Mouse (Mus musculus) forebrain, embryonic 10.5 days (tissue): ENCODE results near the gene Snx29. TPM values are rescaled to one million over a fixed set of nuclear protein-coding genes. Genes with fewer than 3 reads are reported as not detected.

Experiments used
- DNase-seq: peaks from one replicate; pipeline ENCODE4 v3.0.0-alpha.2; 2017; ENCODE audit warnings: low spot score; ENCODE audit errors: extremely low spot score
- H3K27ac ChIP-seq: fragments of 300-500 bp; sonication (generic); 2 replicates; pipeline ENCODE4 v1.5.1; 2016; ENCODE audit warnings: mild to moderate bottlenecking
- H3K27me3 ChIP-seq: fragments of 300-500 bp; sonication (generic); 2 replicates; pipeline ENCODE4 v1.6.1; 2016; ENCODE audit warnings: mild to moderate bottlenecking; ENCODE audit not compliant: poor library complexity, severe bottlenecking
- H3K36me3 ChIP-seq: fragments of 300-500 bp; sonication (generic); replicated peaks from 2 replicates; pipeline ENCODE4 v1.6.1; 2016; ENCODE audit warnings: mild to moderate bottlenecking, moderate library complexity
- H3K4me1 ChIP-seq: fragments of 300-500 bp; sonication (generic); 2 replicates; pipeline ENCODE4 v1.6.1; 2016
- H3K4me3 ChIP-seq: fragments of 300-500 bp; sonication (generic); 2 replicates; pipeline ENCODE4 v1.5.1; 2016; ENCODE audit warnings: mild to moderate bottlenecking, moderate library complexity
- H3K9me3 ChIP-seq: fragments of 300-500 bp; sonication (generic); 2 replicates; pipeline ENCODE4 v1.6.1; 2016; ENCODE audit warnings: mild to moderate bottlenecking, moderate library complexity
- WGBS: fragments of 180-500 bp; shearing (Covaris S2); methylation state at CpG from one replicate; pipeline ENCODE4 v1.1.7; 2016; 5-methylcytosine and 5-hydroxymethylcytosine counted together
- polyA plus RNA-seq: library from polyadenylated mRNA; unstranded; fragments of >200 nt; fragmentation: Nextera tagmentation; extraction: Ambion mirVana; gene quantifications from 2 replicates; pipeline ENCODE4 v1.2.1, GENCODE M21; 2016

Snx29 gene
- polyA plus RNA-seq, 1 experiment from 2014 or later, result 9.8 TPM

DNA sequence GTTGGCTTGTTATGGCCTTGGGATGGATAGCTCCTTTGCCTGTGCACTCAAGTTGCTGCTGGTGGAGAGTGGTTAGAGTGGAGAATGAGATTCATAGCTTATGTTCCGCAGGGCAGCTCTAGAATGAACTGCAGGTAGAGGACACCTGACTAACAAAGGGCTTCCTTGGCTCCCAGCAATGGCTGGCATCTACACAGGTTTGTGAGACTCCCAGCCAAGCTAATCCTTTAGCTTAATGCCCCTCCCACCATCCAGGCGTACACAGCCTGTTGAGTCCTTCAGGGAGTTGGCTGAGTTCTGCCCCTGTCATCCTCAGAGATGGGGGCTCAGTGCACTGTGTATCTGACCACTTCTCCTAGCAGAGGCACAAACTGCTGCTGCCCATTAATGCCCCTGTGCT, 148.5 kb downstream of the Snx29 start:
- H3K4me1 ChIP-seq, result no peaks in the 10 kb centered on the region
- DNase-seq, result no peak
- WGBS, result 79% methylated on average over 2 of the region's 2 CpGs
- H3K27me3 ChIP-seq, result no peaks in the 10 kb centered on the region
- H3K27ac ChIP-seq, result no peak overlapping the region
- H3K4me3 ChIP-seq, result no peak overlapping the region
- no peaks in the 10 kb centered on the region for H3K9me3 ChIP-seq
- no peaks in the 10 kb centered on the region for H3K36me3 ChIP-seq

DNA sequence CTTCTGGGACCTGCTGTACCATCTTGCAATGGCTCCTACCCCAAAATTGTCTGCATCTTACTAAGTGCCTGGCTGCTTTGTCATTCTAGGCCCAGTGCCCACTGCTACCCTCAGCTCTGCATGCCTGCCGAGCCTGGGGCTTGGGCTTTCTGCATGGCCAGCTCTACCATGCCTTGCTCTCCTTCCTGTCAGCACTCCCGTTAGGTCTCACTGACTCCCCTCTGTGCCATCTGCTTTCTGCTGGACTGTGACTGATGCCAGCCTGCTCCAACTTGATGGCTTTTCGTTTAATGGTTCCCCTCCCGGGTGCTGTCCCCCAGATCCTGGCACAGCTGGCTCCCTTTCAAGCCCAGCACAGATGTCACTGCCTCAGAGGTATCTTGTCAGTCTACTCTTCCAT, 150.1 kb downstream of the Snx29 start:
- no peak overlapping the region for H3K27ac ChIP-seq

DNA sequence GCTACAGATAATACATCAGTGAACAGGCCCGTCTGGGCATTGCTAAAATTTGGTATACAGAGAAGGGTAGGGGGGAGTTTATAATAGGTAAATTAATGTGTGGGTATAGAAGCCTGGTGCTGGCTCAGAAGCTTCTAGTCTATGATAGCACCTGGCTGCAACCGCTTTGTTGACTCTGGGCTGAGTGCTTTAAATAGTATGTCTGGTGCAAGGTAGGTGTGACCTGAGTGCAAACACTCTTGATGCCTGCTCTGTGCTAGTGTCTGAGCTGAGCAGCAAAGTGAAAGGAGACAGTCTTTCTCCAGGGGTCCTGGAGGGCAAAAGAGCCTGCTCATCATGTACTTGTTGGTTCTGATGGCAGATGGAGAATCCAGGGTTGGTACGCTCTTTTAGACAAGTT, 150.8 kb downstream of the Snx29 start:
- Histone ChIP-seq H3K4me3 (no peak overlapping the region), H3K27ac (no peak overlapping the region), H3K36me3 (no peaks in the 10 kb centered on the region), H3K4me1 (no peaks in the 10 kb centered on the region), H3K9me3 (no peaks in the 10 kb centered on the region), H3K27me3 (no peaks in the 10 kb centered on the region)
- 90% methylated on average over 3 of the region's 3 CpGs for WGBS
- DNase-seq, result no peak

More for the DNA sequence above, 150.1 kb downstream of the Snx29 start:
- H3K9me3 ChIP-seq, result no peaks in the 10 kb centered on the region
- H3K36me3 ChIP-seq, result no peaks in the 10 kb centered on the region
- H3K4me3 ChIP-seq, result no peak overlapping the region
- H3K27me3 ChIP-seq, result no peaks in the 10 kb centered on the region
- WGBS, result 80% methylated on average over 4 of the region's 4 CpGs
- H3K4me1 ChIP-seq, result no peaks in the 10 kb centered on the region
- DNase-seq, result no peak

DNA sequence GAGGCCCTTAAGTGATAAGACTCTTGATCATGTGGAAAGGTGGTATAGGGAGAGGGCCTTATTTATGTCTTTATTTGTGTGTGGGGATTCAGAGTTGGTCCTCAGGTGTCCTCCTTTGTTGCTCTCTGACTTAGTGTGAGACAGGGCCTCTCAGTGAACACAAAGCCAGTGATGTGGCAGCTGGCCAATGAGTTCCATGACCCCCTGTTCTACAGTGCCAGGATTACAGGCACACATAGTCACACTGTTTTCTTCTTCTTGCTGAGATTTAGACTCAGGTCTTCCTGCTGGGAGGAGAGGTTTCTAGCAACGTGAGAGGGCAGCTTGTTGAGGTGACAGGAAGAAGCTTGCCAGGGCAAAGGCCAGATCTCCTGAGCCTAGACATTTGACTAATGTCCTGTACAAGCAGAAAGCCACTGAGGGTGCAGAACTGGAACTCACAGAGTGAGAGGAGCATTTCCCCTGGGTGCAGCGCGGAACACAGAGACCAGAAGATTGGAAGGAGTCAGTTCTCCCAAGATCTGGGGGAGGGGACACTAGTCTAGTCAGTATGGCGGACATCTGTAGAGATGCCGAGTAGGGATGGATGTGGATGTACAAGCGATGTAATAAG, 151.3 kb downstream of the Snx29 start:
- DNase-seq, result no peak

DNA sequence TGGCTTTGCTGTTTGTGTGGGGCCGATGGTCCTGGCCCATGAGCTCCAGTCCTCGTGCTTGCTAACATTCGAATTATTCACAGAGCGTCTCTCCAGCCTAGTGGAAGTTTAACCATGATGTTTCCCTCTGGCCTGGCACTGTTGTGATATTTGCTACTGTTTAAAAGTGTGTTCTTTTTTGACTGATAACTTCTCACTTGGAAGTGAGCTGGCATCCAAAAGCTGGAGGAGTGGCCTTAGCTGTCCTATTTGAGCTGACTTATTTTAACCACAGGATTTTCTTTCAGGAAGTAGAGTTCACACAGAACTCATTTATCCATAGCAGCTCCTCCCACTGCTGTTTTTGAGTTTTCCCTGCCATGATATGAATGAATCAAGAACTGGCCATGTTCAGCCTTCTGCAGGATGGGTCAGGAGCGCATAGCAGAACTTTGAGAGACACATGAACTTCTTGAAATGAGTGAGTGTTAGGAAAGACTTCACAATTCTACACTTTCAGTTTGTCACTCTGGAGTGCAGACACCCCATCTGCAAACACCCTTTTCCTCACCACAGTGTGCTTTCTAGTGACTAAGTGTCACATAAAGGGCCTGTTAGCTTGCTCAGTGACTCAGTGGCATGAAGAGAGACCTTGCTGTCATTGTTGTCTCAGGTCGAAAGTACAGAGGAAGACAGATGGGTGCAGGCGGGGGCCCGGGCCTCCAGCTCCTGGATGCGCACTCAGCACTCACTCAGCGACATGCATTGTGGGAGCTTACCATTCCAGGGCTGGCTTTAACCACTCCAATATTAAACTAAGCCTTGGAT, 152.6 kb downstream of the Snx29 start:
- Histone ChIP-seq H3K36me3 (no peaks in the 10 kb centered on the region), H3K4me3 (no peak overlapping the region), H3K4me1 (no peaks in the 10 kb centered on the region), H3K9me3 (no peaks in the 10 kb centered on the region), H3K27me3 (no peaks in the 10 kb centered on the region), H3K27ac (no peak overlapping the region)
- WGBS, result 91% methylated on average over 10 of the region's 10 CpGs
- DNase-seq, result no peak

More for the DNA sequence above, 151.3 kb downstream of the Snx29 start:
- Histone ChIP-seq H3K27me3 (no peaks in the 10 kb centered on the region), H3K27ac (no peak overlapping the region), H3K9me3 (no peaks in the 10 kb centered on the region), H3K4me1 (no peaks in the 10 kb centered on the region), H3K4me3 (no peak overlapping the region), H3K36me3 (no peaks in the 10 kb centered on the region)
- 86% methylated on average over 6 of the region's 6 CpGs for WGBS

DNA sequence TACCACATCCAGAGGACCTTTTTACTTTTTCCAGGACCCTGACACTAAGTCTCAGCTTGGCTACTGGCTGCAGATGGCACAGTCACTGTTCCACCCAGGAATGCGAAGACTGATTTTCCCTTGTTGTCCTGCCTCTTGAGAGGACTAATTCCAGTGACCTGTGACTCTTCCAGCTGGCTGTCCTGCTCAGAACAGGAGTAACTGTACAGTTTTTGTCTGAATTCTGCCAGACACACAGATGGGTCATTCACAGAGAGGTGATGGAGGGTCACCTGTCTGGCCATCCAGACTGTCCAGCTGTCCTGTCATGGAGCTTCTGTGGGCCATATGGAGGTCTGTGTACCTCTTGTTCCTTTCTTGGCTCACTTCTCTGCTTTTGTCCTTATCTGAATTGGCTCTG, 153.6 kb downstream of the Snx29 start:
- no peak for DNase-seq
- no peaks in the 10 kb centered on the region for H3K36me3 ChIP-seq
- H3K4me3 ChIP-seq, result no peak overlapping the region
- WGBS, result 92% methylated on average over 1 of the region's 1 CpGs
- H3K9me3 ChIP-seq, result no peaks in the 10 kb centered on the region
- H3K27ac ChIP-seq, result no peak overlapping the region
- H3K27me3 ChIP-seq, result no peaks in the 10 kb centered on the region
- no peaks in the 10 kb centered on the region for H3K4me1 ChIP-seq

DNA sequence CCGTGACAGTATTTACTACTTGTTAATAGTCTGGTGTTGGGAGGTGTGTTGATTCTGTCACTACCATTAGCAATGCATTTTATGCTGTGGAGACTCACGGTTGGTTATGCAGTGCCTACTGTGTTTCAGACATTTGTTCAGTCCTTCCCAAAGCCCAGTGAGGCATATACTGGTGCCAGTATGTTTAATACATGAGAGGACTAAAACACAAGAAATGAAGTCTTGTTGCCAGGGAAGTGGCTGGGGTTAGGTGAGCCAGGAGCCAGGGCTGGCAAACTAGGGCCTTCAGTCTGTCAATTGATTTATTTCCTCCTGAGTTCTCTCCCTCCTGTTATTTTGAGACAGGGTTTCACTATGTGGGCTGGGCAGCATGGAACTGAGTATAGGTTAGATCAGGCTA, 154.3 kb downstream of the Snx29 start:
- H3K4me3 ChIP-seq, result no peak overlapping the region
- H3K9me3 ChIP-seq, result no peaks in the 10 kb centered on the region

DNA sequence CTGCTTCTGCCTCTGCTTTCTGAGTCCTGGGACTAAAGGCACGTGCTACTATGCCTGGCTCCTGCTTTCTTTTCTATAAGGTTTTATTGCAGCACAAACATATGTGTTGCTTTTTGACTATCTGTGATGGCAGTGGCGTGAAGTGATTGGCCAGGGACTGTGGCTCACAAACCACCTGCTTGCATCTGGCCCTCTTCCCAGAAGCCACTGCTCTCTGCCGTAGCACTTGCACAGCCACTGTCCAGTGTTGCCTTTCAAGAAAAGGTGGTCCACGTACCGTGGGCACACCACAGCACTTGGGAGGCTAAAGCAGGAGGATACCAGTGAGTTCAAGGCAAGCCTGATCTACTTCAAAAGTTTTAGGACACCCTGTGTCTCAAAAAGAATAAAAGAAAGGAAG, 154.9 kb downstream of the Snx29 start:
- Histone ChIP-seq H3K9me3 (no peaks in the 10 kb centered on the region), H3K27me3 (no peaks in the 10 kb centered on the region), H3K36me3 (no peaks in the 10 kb centered on the region), H3K4me3 (no peak overlapping the region), H3K4me1 (no peaks in the 10 kb centered on the region), H3K27ac (no peak overlapping the region)
- DNase-seq, result no peak
- 93% methylated on average over 5 of the region's 5 CpGs for WGBS

More for the DNA sequence above, 154.3 kb downstream of the Snx29 start:
- DNase-seq, result no peak
- Histone ChIP-seq H3K4me1 (no peaks in the 10 kb centered on the region), H3K27ac (no peak overlapping the region), H3K36me3 (no peaks in the 10 kb centered on the region), H3K27me3 (no peaks in the 10 kb centered on the region)
- WGBS, result 93% methylated on average over 2 of the region's 2 CpGs

DNA sequence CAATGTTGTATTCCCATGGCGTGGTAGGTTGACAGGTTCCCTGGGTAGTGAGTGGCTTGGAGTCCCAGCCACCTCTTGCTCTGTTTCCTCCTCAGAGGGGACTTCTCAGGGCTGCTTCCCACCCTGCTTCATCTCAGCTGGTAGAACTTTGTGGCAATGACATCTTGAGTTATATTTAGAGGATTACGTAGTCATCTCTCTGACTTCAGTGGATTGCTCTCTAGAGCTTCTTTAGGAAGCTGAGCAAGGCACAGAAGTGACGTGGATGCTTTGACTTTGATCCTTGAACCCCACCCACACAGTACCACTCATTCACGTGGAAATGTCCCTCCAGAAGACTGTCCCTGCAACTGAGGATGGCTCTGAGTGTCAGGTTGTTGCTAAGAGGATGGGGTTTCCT, 156.9 kb downstream of the Snx29 start:
- no peaks in the 10 kb centered on the region for H3K9me3 ChIP-seq
- H3K27ac ChIP-seq, result no peak overlapping the region
- H3K4me3 ChIP-seq, result no peak overlapping the region
- no peak for DNase-seq
- no peaks in the 10 kb centered on the region for H3K36me3 ChIP-seq
- no peaks in the 10 kb centered on the region for H3K4me1 ChIP-seq
- WGBS, result 74% methylated on average over 4 of the region's 4 CpGs
- H3K27me3 ChIP-seq, result no peaks in the 10 kb centered on the region

DNA sequence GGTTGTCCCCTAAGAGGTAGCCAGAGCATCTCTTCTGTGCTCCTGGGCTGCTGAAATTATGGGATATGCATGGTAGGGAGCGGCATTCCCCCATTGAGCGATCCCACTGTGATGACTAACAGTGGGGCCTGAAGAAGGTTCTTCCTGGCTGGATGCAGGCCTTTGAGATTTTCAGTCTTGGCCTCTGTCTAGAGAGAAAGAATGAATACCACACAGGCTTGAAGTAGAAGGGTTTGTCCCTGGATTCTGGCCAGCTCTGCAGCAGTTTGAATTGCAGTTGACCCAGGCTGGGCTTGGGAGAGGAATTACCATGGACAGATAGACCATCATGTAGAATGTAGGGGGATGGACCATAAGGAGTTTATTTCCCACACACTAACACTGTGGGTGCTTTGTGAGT, 159.5 kb downstream of the Snx29 start:
- H3K4me1 ChIP-seq, result no peaks in the 10 kb centered on the region
- 94% methylated on average over 2 of the region's 2 CpGs for WGBS
- H3K4me3 ChIP-seq, result no peak overlapping the region
- H3K36me3 ChIP-seq, result no peaks in the 10 kb centered on the region
- H3K9me3 ChIP-seq, result no peaks in the 10 kb centered on the region
- DNase-seq, result no peak
- H3K27me3 ChIP-seq, result no peaks in the 10 kb centered on the region
- H3K27ac ChIP-seq, result no peak overlapping the region

DNA sequence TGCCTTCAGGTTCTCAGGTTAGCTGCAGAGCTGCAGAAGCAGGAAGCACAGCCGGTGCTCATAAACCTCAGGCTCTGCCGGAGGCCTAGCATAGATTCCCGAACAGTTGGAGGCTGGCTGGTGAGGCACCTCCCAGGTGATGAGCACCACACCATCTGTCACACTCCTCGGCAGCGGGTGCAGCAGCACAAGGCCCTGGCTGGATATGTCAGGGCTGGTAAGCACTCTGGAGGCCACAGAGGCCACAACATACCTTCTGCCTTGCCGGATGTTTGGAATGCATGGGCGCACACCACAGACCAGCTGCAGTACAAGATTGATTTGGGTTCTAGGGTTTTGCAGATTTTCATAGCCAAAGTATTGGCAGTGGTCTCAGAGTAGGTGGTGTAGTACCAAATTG, 172.2 kb downstream of the Snx29 start:
- Histone ChIP-seq H3K4me1 (peaks cover 25% of the 10 kb centered on the region), H3K36me3 (no peaks in the 10 kb centered on the region), H3K9me3 (no peaks in the 10 kb centered on the region), H3K27ac (no peak overlapping the region), H3K27me3 (no peaks in the 10 kb centered on the region), H3K4me3 (no peak overlapping the region)
- DNase-seq, result no peak
- 88% methylated on average over 7 of the region's 7 CpGs for WGBS

DNA sequence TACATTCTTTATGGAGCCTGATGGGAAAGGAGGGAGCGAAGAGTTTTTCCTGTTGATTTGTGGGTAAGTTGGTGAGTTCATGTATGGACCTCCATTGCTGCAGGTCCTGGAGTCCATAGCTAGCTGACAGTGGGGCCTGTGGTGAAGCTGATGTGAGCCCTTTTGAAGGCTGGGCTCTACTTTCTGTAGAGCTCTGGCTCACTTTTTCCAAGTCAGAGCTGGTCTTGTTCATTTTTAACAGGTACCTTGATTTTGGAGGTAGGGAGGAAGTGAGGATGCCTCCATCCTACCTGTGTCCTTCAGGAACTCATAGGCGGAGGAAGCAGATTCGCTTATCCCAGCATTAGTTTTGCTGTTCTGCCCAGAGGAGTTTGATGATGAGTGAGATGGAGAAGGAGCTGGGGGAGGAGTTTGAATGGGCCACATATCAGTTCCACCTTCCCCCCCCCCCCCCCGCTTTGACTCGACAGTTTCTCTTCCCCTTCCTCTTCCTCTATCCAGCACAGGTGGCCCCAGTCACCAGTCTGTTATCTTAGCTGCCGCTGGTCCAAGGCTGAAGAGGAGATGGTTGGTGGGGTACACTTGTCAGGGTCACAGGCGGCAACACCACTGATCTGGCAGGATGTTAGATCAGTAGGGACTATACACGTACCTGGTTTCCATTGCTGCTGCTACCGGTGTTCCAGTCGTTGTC, 173.4 kb downstream of the Snx29 start:
- Histone ChIP-seq H3K27ac (no peak overlapping the region), H3K27me3 (no peaks in the 10 kb centered on the region), H3K36me3 (no peaks in the 10 kb centered on the region), H3K4me3 (no peak overlapping the region), H3K9me3 (no peaks in the 10 kb centered on the region), H3K4me1 (peaks cover 29% of the 10 kb centered on the region)
- 81% methylated on average over 8 of the region's 10 CpGs for WGBS
- DNase-seq, result no peak

DNA sequence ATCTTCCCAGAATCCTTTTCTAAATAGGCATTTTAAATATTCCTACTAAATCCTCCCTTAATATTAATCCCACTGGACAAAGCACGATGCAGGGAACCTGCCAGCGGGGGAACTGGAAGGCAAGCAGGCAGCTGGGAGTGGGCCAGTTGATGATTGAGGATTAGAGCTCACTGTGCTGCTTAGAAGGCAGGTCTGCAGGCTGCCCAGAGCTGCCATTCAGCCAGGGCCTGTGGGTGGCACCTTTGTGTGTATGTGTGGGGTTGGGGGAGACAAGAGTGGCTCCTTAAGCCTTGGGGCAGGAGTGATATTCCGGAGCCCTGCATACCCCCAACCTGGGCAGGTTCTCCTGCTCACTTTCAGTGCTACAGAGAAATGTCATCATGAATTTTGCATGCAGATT, 174.0 kb downstream of the Snx29 start:
- H3K4me3 ChIP-seq, result no peak overlapping the region
- WGBS, result 43% methylated on average over 3 of the region's 3 CpGs
- H3K27me3 ChIP-seq, result no peaks in the 10 kb centered on the region
- no peak overlapping the region for H3K27ac ChIP-seq
- peaks cover 36% of the 10 kb centered on the region for H3K4me1 ChIP-seq
- no peaks in the 10 kb centered on the region for H3K9me3 ChIP-seq
- no peaks in the 10 kb centered on the region for H3K36me3 ChIP-seq
- DNase-seq, result no peak
